Mouse (Mus musculus): ENCODE measurements at regions not wholly inside any gene's neighbourhood (a gene's known extent, or its start where the extent isn't known, plus 50 kb on each side); places are given as distances from the start of the nearest gene placed in this dataset.

DNA sequence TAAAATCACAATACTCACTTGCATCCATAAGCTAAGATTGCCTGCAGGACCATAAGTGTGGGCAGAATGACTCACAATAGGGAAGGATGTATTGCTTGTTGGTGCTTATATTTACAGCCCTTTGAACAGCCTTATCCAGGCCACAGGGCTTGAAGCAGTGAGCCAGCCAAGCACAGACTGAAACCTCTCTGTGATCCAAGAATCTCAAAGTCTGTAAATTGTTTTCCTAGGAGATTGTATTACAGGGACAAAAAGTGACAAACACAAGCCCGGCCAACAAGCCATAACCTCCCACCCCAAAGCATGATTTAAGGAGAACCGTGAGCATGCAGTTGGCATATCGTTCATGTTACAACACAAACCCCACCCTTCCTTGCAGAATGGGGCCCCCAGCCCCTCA, 319.2 kb downstream of the Wdr11 start:
- 72% methylated on average over 3 of the region's 3 CpGs for WGBS
- 0 out of 2 replicates have a peak, but pooled peaks cover 7% of the 10 kb centered on the region for H3K27me3 ChIP-seq (ENCODE audit: insufficient read depth, poor library complexity, severe bottlenecking)
- H3K36me3 ChIP-seq = no peaks in the 10 kb centered on the region
- no peaks in the 10 kb centered on the region for H3K4me1 ChIP-seq
- DNase-seq (ENCODE audit: low spot score) = peak; percentile 50
- no peak overlapping the region for H3K4me3 ChIP-seq
- no peak overlapping the region for H3K27ac ChIP-seq
- no peaks in the 10 kb centered on the region for H3K9me3 ChIP-seq

DNA sequence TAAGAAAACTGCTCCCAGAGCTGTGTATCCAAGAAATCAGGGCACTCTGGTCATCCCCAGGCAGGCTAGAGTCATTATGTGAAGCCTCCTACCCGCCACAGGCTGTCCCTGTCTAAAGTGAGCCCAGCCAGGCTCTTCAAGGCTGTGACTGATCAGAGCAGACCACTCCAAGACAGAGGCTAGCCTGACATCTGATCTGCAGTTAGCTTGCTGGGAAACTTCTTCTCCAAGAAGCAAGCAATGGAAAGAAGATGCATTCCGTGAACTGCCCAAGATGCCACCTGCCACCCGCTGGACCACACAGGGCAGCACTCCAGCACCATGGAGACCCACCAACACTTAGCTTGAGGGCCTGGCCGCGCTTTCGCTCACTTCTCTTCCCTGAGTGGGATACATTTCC, 323.2 kb downstream of the Wdr11 start:
- H3K36me3 ChIP-seq = no peaks in the 10 kb centered on the region
- 0 out of 2 replicates have a peak, but pooled peaks cover 7% of the 10 kb centered on the region for H3K27me3 ChIP-seq (ENCODE audit: insufficient read depth, poor library complexity, severe bottlenecking)
- 85% methylated on average over 6 of the region's 6 CpGs for WGBS
- H3K9me3 ChIP-seq = no peaks in the 10 kb centered on the region
- H3K27ac ChIP-seq = no peak overlapping the region
- peak; percentile 66 for DNase-seq (ENCODE audit: low spot score)
- no peak overlapping the region for H3K4me3 ChIP-seq
- no peaks in the 10 kb centered on the region for H3K4me1 ChIP-seq

DNA sequence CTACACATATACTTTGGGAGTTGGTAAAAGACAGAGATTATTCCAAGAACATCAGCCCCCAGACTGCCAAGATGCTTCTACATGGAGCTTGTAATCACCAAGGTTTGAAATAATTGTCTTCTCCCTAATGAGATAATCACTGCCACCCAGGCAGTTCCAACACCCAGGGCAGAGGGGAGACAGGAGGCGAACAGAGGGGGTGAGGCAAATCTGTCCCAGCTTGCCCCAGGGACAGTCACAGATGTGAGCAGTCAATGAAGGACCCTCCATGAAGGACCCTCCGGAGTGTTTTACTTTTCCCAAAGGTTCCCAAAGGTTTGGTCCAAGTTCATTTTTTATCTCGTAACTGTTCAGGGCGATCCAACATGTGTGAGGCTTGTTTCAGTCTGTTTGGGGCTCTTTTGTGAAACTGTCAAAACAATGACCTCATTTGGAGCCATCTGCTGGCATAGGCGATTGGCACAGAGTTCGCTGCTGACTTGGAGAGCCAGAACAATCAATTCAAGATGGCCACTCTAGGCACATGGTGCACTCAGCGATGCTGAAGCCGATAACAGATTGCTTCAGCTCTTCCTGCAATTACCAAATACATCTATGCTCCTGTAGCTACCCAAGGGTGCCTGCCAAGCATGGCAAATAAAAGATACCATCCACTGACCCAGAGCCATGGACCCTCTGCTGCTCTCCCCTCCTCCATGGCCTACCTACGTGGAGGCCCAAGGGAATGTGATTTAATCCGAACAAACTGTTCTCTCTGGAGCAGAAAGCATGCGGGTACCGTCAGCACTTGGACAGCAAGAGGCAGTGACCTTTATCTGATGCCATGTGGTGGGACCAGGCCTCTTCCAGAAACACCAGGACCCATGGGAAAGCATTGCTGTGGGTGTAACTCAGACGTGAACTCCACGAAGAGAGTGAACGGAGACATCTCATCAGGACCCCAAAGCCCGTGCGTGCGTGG, 326.9 kb downstream of the Wdr11 start:
- H3K9me3 ChIP-seq = no peaks in the 10 kb centered on the region
- no peak overlapping the region for H3K4me3 ChIP-seq
- 83% methylated on average over 18 of the region's 18 CpGs for WGBS
- H3K36me3 ChIP-seq = no peaks in the 10 kb centered on the region
- no peaks in the 10 kb centered on the region for H3K4me1 ChIP-seq
- H3K27me3 ChIP-seq (ENCODE audit: insufficient read depth, poor library complexity, severe bottlenecking) = 0 out of 2 replicates have a peak, but pooled peaks cover 7% of the 10 kb centered on the region
- no peak for DNase-seq (ENCODE audit: low spot score)
- no peak overlapping the region for H3K27ac ChIP-seq

DNA sequence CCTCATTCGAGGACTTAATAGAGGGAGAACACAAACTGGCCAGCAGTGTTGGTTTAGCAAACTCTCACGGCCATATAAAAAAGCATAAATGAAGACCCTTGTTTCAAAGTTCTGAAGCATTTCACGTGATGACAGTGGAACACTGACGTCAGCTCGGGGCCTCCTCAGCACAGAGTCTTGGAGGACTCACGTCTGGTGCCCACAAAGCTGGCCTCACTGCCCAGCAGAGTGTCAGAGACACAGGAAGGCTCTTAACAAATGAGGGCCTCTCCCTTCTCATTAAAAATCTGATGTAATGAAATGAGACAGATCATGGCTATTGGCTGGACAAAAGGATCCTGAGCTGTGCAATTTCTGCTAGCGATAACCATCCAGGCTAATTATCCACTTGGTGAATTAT, 330.6 kb downstream of the Wdr11 start:
- no peaks in the 10 kb centered on the region for H3K27me3 ChIP-seq (ENCODE audit: insufficient read depth, poor library complexity, severe bottlenecking)
- H3K9me3 ChIP-seq = no peaks in the 10 kb centered on the region
- H3K4me1 ChIP-seq = no peaks in the 10 kb centered on the region
- WGBS = 81% methylated on average over 7 of the region's 7 CpGs
- no peaks in the 10 kb centered on the region for H3K36me3 ChIP-seq
- no peak overlapping the region for H3K4me3 ChIP-seq
- no peak for DNase-seq (ENCODE audit: low spot score)
- no peak overlapping the region for H3K27ac ChIP-seq

DNA sequence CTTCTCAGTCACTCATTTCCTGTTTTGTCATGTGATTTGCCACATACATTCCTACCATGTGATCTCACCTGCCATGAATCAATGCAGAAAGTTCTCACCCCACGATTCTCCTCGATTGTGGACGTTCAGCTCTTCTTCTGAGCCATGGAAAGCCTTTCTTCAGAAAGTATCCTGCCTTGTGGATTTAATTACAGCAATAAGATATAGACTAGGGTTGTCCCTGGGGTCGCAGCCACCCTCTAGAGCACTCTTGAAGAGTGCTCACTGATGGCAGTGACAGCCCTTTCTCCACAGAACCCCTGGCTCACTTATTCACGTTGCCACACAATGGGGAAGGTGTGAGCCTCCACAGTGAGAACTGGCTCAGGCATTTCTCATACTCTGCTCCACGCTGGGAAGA, 345.1 kb downstream of the Wdr11 start:
- no peak for DNase-seq (ENCODE audit: low spot score)
- Histone ChIP-seq H3K36me3 (no peaks in the 10 kb centered on the region), H3K9me3 (no peaks in the 10 kb centered on the region), H3K27ac (no peak overlapping the region), H3K4me3 (no peak overlapping the region), H3K4me1 (peaks cover 14% of the 10 kb centered on the region), H3K27me3 (ENCODE audit: insufficient read depth, poor library complexity, severe bottlenecking) (no peaks in the 10 kb centered on the region)
- 73% methylated on average over 6 of the region's 6 CpGs for WGBS

GRCm38 (mm10) chr7:129937715-129938114, 346.1 kb downstream of the Wdr11 start:
- DNase-seq (ENCODE audit: low spot score) = no peak
- no peaks in the 10 kb centered on the region for H3K27me3 ChIP-seq (ENCODE audit: insufficient read depth, poor library complexity, severe bottlenecking)
- peaks cover 14% of the 10 kb centered on the region for H3K4me1 ChIP-seq
- no peak overlapping the region for H3K4me3 ChIP-seq
- H3K9me3 ChIP-seq = no peaks in the 10 kb centered on the region
- H3K36me3 ChIP-seq = no peaks in the 10 kb centered on the region
- H3K27ac ChIP-seq = no peak overlapping the region
- 85% methylated on average over 6 of the region's 6 CpGs for WGBS

DNA sequence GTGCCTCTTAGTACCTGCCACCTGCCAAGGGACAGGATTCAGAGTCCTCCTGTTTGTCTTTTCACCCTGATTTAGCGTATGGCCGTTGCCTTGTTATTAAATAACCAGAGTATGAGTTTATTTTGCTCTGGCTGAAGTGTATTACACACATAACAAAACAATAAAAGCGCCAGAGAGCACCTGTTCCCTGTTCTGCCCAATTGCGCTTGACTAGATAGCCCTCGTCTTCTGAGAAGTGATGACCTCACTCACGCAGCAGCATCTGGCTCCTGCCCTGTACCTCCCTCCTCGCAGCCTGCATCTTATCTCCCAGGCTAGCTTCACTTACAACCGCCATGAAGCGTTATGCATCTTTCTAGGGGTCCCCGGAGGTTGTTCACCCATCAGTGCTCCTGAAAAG, 346.5 kb downstream of the Wdr11 start:
- no peak for DNase-seq (ENCODE audit: low spot score)
- Histone ChIP-seq H3K27ac (no peak overlapping the region), H3K9me3 (no peaks in the 10 kb centered on the region), H3K27me3 (ENCODE audit: insufficient read depth, poor library complexity, severe bottlenecking) (no peaks in the 10 kb centered on the region), H3K4me3 (no peak overlapping the region), H3K4me1 (peaks cover 14% of the 10 kb centered on the region), H3K36me3 (no peaks in the 10 kb centered on the region)
- WGBS = 72% methylated on average over 10 of the region's 10 CpGs

GRCm38 (mm10) chr7:129939266-129939665, 347.6 kb downstream of the Wdr11 start:
- Histone ChIP-seq H3K36me3 (no peaks in the 10 kb centered on the region), H3K27ac (no peak overlapping the region), H3K4me3 (no peak overlapping the region), H3K27me3 (ENCODE audit: insufficient read depth, poor library complexity, severe bottlenecking) (no peaks in the 10 kb centered on the region), H3K9me3 (no peaks in the 10 kb centered on the region), H3K4me1 (peaks cover 9% of the 10 kb centered on the region; the same call in 1 of the 2 replicates)
- no peak for DNase-seq (ENCODE audit: low spot score)
- 82% methylated on average over 5 of the region's 5 CpGs for WGBS

GRCm38 (mm10) chr7:129941311-129942029, 349.8 kb downstream of the Wdr11 start:
- Histone ChIP-seq H3K9me3 (no peaks in the 10 kb centered on the region), H3K4me3 (no peak overlapping the region)
- no peak for DNase-seq (ENCODE audit: low spot score)

DNA sequence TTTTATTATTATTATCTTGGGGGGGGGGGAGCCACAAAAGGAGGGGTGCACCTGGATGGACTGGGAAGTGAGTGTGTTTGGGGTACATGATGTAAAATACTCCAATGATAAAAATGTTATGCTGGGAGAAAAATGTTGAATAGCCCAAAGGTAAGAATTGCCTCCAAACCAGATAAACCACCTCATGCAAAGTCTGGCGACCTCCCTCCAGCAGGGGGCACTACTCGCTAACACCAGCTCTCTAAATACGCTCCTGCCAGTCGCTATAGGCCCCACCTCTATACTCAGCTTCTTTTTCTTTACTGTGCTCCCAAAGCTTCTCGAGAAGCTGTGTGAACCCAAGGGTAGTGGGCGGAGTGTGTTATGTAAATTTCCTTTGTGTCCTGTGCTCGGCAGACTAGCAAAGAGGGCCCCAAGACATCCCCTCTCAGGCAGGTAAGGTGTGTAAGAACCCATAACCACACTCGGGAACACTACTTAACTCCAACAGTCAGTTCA, 357.0 kb downstream of the Wdr11 start:
- WGBS = 76% methylated on average over 8 of the region's 8 CpGs
- Histone ChIP-seq H3K4me3 (no peak overlapping the region), H3K4me1 (0 out of 2 replicates have a peak, but pooled peaks cover 3% of the 10 kb centered on the region), H3K9me3 (no peaks in the 10 kb centered on the region), H3K27me3 (ENCODE audit: insufficient read depth, poor library complexity, severe bottlenecking) (no peaks in the 10 kb centered on the region), H3K36me3 (no peaks in the 10 kb centered on the region), H3K27ac (no peak overlapping the region)
- DNase-seq (ENCODE audit: low spot score) = no peak

More at GRCm38 (mm10) chr7:129941311-129942029, 349.8 kb downstream of the Wdr11 start:
- H3K36me3 ChIP-seq = no peaks in the 10 kb centered on the region
- no peaks in the 10 kb centered on the region for H3K27me3 ChIP-seq (ENCODE audit: insufficient read depth, poor library complexity, severe bottlenecking)
- H3K27ac ChIP-seq = no peak overlapping the region
- WGBS = 80% methylated on average over 9 of the region's 9 CpGs
- H3K4me1 ChIP-seq = peaks cover 12% of the 10 kb centered on the region; the same call in 1 of the 2 replicates

- no peak for DNase-seq (ENCODE audit: low spot score)
- Histone ChIP-seq H3K4me1 (no peaks in the 10 kb centered on the region), H3K4me3 (no peak overlapping the region), H3K27me3 (ENCODE audit: insufficient read depth, poor library complexity, severe bottlenecking) (no peaks in the 10 kb centered on the region), H3K9me3 (no peaks in the 10 kb centered on the region), H3K36me3 (no peaks in the 10 kb centered on the region), H3K27ac (no peak overlapping the region)
- 93% methylated on average over 1 of the region's 1 CpGs for WGBS
These were observed 358.8 kb downstream of the Wdr11 start for GRCm38 (mm10) chr7:129950456-129950855.

DNA sequence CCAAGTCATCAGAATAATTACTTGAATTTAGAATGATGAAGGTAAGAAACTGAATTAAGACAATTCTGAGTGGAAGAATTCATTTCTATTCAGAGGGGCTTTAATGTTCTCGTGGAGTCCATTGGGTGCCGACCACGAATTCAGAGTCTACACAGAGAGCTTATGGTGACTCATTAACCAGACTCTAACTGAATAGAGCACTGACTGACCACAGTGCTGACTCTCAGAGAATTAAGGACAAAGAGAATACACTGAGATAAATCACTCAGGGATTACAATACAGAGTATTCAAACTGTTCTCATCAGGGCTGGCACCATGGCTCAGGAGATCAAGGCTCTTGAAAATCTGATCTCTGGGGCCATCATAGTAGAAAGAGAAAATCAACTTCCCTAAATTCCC, 366.7 kb downstream of the Wdr11 start:
- DNase-seq (ENCODE audit: low spot score) = no peak
- no peaks in the 10 kb centered on the region for H3K4me1 ChIP-seq
- no peak overlapping the region for H3K4me3 ChIP-seq
- H3K27ac ChIP-seq = no peak overlapping the region
- no peaks in the 10 kb centered on the region for H3K9me3 ChIP-seq
- H3K27me3 ChIP-seq (ENCODE audit: insufficient read depth, poor library complexity, severe bottlenecking) = no peaks in the 10 kb centered on the region
- 69% methylated on average over 3 of the region's 3 CpGs for WGBS
- no peaks in the 10 kb centered on the region for H3K36me3 ChIP-seq

DNA sequence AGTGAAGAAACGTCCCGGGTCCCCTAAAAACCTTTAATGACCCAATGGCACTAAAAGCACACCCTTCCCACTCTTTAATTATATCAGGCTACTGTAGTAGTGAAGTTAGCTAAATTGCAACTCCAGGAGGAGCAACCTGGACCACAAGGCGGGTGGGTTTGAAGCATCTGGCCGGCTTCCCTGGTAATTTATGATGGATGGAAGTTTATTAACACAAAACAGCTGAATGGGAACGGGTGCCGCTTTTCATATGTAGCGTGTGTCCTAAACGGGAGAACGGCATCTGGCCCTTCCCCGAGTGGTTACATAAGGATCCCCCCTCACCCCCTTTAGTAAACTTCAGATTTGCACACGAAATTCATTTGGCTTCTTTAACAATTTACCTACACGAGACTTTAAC, 370.9 kb downstream of the Wdr11 start:
- WGBS = 86% methylated on average over 12 of the region's 12 CpGs
- no peak overlapping the region for H3K27ac ChIP-seq
- peaks cover 13% of the 10 kb centered on the region; the same call in 1 of the 2 replicates for H3K4me1 ChIP-seq

More for the DNA sequence above, 370.9 kb downstream of the Wdr11 start:
- Histone ChIP-seq H3K4me3 (no peak overlapping the region), H3K9me3 (no peaks in the 10 kb centered on the region), H3K36me3 (no peaks in the 10 kb centered on the region), H3K27me3 (ENCODE audit: insufficient read depth, poor library complexity, severe bottlenecking) (no peaks in the 10 kb centered on the region)
- DNase-seq (ENCODE audit: low spot score) = no peak

Data from heart, embryonic 10.5 days (tissue).